ENCODE assay signal across 14 mouse cellular contexts in the genomic region with DNA sequence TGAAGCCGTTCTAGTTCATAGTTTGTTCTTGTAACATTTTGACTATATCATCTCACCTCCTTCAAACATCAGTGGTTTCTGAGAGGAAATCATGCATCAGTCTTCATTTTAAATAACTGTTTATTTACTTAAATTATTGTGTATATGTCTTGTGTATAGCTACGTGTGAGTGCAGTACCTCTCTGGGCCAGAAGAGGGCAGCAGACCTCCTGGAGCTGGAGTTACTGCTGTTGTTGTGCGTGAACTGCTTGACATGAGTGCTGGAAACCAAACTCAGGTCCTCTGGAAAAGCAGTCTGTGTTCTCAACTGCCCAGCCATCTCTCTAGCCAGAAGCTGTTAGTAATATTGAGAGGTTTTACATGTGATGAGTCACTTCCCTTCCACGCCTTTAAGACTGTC.
DNase-seq lines count a peak whose midpoint lies in the region; ATAC-seq and TF ChIP-seq lines count a peak whose summit lies in the region.
"Had no signal": no experiment of that assay in that cellular context is flagged by ENCODE, and none has a peak within 500 bp of the region (broad histone marks: within the 10 kb centered on the region; RNA-seq: fewer than 3 reads in every experiment).

No protein-coding gene starts in this region.

- no peak for DNase-seq in kidney, postnatal 0 days (ENCODE audit: low spot score)
- no peak for DNase-seq in kidney, adult 9 months
- DNase-seq in spleen, adult 2 months (ENCODE audit: low read depth in 1 of 2, low spot score in 2 of 2), result no peak
- DNase-seq in spleen, adult 18-20 months, result no peak
- peak; percentile 65 for DNase-seq in ZHBTc4 (ENCODE audit: low read depth, low spot score)
- DNase-seq in stomach, postnatal 0 days (ENCODE audit: low spot score), result no peak
- no peak for DNase-seq in heart, postnatal 25 days (ENCODE audit: low spot score)
- DNase-seq: adrenal gland, adult 2 months; cerebellum, postnatal 36 days; gastrocnemius, postnatal 25 days; kidney, postnatal 36 days; right cerebral cortex, postnatal 14 days had no signal

- 0 out of 2 replicates have a peak, but pooled peaks cover 3% of the 10 kb centered on the region for H3K9me3 ChIP-seq in kidney, postnatal 0 days (replicated peaks; ENCODE audit: low read length)
- H3K9me3 ChIP-seq in stomach, postnatal 0 days (ENCODE audit: control insufficient read depth, low read length), result peaks cover 5% of the 10 kb centered on the region; the same call in 1 of the 2 replicates

- TF ChIP-seq CTCF in kidney, postnatal 0 days (IDR thresholded peaks at IDR 0.05; ENCODE audit: low read depth), result peak; percentile 39
- peak; percentile 3; the same call in 1 of the 2 replicates for TF ChIP-seq CTCF in spleen, adult 2 months (IDR thresholded peaks at IDR 0.05; ENCODE audit: extremely low read depth, insufficient read depth, insufficient read length, insufficient replicate concordance)
- TF ChIP-seq CTCF in stomach, postnatal 0 days (IDR thresholded peaks at IDR 0.05; ENCODE audit: low read depth), result peak; percentile 53

- no peak overlapping the region for H3K9ac ChIP-seq in kidney, postnatal 0 days (ENCODE audit: low read depth, low read length)
- H3K9ac ChIP-seq in stomach, postnatal 0 days (ENCODE audit: low read length), result no peak overlapping the region
- H3K9ac ChIP-seq: forebrain, embryonic 13.5 days had no signal

- no peaks in the 10 kb centered on the region for H3K27me3 ChIP-seq in kidney, postnatal 0 days (ENCODE audit: insufficient read depth, low read length)
- H3K27me3 ChIP-seq in spleen, adult 2 months (ENCODE audit: control insufficient read depth, insufficient read depth, low read length), result no peaks in the 10 kb centered on the region
- H3K27me3 ChIP-seq in stomach, postnatal 0 days (ENCODE audit: control insufficient read depth, insufficient read depth, low read length), result no peaks in the 10 kb centered on the region
- H3K27me3 ChIP-seq: forebrain, embryonic 13.5 days had no signal

- no peak overlapping the region for H3K27ac ChIP-seq in kidney, postnatal 0 days
- H3K27ac ChIP-seq in spleen, adult 2 months (ENCODE audit: insufficient read depth, low read length), result no peak overlapping the region
- H3K27ac ChIP-seq in stomach, postnatal 0 days (replicated peaks), result no peak overlapping the region
- H3K27ac ChIP-seq: forebrain, embryonic 13.5 days had no signal

- H3K36me3 ChIP-seq in kidney, postnatal 0 days (ENCODE audit: insufficient read depth, low read length), result no peaks in the 10 kb centered on the region
- no peaks in the 10 kb centered on the region for H3K36me3 ChIP-seq in spleen, adult 2 months (ENCODE audit: control insufficient read depth, insufficient read depth, low read length)
- H3K36me3 ChIP-seq in stomach, postnatal 0 days (ENCODE audit: control insufficient read depth, insufficient read depth, low read length), result no peaks in the 10 kb centered on the region

- no peak for ATAC-seq in kidney, postnatal 0 days (replicated peaks; ENCODE audit: low FRiP score, low read depth)
- no peak for ATAC-seq in stomach, postnatal 0 days (ENCODE audit: low FRiP score, low TSS enrichment)
- ATAC-seq: forebrain, embryonic 13.5 days; hindbrain, embryonic 16.5 days had no signal

- TF ChIP-seq POLR2A in spleen, adult 2 months (IDR thresholded peaks at IDR 0.05; ENCODE audit: low read depth, low read length), result no peak

- H3K4me1 ChIP-seq in kidney, postnatal 0 days (replicated peaks; ENCODE audit: insufficient read depth, low read length), result no peaks in the 10 kb centered on the region
- 0 out of 2 replicates have a peak, but pooled peaks cover 3% of the 10 kb centered on the region for H3K4me1 ChIP-seq in spleen, adult 2 months (ENCODE audit: control insufficient read depth, insufficient read depth, insufficient read length)
- H3K4me1 ChIP-seq in stomach, postnatal 0 days (replicated peaks; ENCODE audit: control insufficient read depth, insufficient read depth), result no peaks in the 10 kb centered on the region
- H3K4me1 ChIP-seq: forebrain, embryonic 13.5 days had no signal

- H3K4me2 ChIP-seq in kidney, postnatal 0 days (ENCODE audit: low read length), result no peak overlapping the region
- H3K4me2 ChIP-seq in stomach, postnatal 0 days (replicated peaks; ENCODE audit: low read depth), result no peak overlapping the region
- H3K4me2 ChIP-seq: forebrain, embryonic 13.5 days had no signal

- over 99% methylated on average over 4 of the region's 4 CpGs for WGBS in kidney, postnatal 0 days
- WGBS in spleen, adult 2 months, result 91% methylated on average over 4 of the region's 4 CpGs
- 97% methylated on average over 4 of the region's 4 CpGs for WGBS in stomach, postnatal 0 days

- no peak overlapping the region for H3K4me3 ChIP-seq in kidney, postnatal 0 days (replicated peaks; ENCODE audit: low read depth, low read length)
- H3K4me3 ChIP-seq in spleen, adult 2 months (ENCODE audit: extremely low read depth, insufficient read depth, insufficient read length), result no peak overlapping the region
- H3K4me3 ChIP-seq in stomach, postnatal 0 days (ENCODE audit: low read depth, low read length), result no peak overlapping the region
- H3K4me3 ChIP-seq: forebrain, embryonic 13.5 days had no signal

- no peak for TF ChIP-seq EP300 in stomach, postnatal 0 days (optimal IDR thresholded peaks at IDR 0.05)

- intact Hi-C loops in heart, postnatal 25 days (cut with DNase I), result no loop called here

Comparison
In these comparisons a context has a peak if more than half of its experiments do, and no peak if none do; other contexts are left out.
1. CTCF ChIP-seq: peak in every context shown above with its lines; median percentile 53 in stomach, postnatal 0 days; 39 in kidney, postnatal 0 days; 3 in spleen, adult 2 months.